Mouse (Mus musculus): ENCODE data around the gene Gm10300. TPM values are rescaled to one million over a fixed set of nuclear protein-coding genes. Genes with fewer than 3 reads are reported as not detected.
A peak's percentile ranks its signal among the peaks of the same experiment; 100 is the strongest.

The Gm10300 gene
- total RNA-seq, 2 experiments from 2014 or later, result not detected

GRCm38 (mm10) chr4:132077445-132077844 lies 2.9 kb downstream of the Gm10300 start:
- intact Hi-C loops (cut with DNase I), result loop anchor here (5.0 kb wide), 2 partner anchors 175 to 215 kb away; no protein-coding TSS in a partner anchor
- no peak for DNase-seq

DNA sequence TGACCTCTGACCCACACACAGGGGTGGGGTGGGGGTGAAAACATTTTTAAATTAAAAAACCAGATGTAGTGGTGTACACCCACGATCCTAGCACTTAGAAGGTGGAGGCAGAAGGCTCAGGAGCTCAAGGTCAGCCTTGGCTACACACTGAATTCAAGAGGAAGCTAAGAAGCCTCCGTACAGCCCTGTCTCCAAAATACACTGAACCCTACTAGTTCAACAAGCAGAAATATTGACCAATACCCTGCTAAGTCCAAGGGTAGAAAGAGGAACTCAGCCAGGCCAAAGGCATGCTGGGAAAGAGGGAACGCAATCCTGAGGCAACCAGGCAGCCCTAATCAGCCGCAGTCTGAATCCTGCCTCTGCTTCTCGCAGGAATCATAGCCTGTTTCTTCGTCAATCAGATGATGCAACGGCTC lies 3.8 kb downstream of the Gm10300 start:
- DNase-seq, result no peak
- intact Hi-C loops (cut with DNase I), result loop anchor here (2.0 to 5.0 kb wide), 3 partner anchors 102 to 216 kb away; no protein-coding TSS in a partner anchor

GRCm38 (mm10) chr4:132079555-132080275 lies 5.2 kb downstream of the Gm10300 start:
- intact Hi-C loops (cut with DNase I), result loop anchor here (2.0 to 5.0 kb wide), 3 partner anchors 103 to 217 kb away; no protein-coding TSS in a partner anchor
- peak; percentile 69 for DNase-seq

DNA sequence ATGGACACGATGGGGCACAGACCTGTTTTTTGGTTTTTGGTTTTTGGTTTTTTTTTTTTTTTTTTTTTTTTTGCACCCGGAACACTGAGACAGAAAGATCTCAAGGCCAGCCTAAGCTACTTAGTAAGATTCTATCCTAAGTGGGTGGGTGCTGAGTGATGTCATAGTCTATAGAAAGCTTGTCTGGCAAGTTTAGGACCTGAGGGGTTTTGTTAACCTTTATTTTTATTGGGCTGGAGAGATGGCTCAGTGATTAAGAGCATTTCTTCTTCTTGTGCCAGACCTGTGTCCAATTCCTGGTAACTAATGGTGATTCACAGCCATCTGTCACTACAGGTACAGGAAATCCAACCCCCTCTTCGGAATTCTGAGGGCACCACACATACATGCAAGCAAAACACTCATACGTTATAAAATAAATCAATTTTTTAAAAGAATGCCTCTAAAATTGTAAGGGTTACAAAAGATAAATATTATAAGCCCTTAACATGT lies 6.0 kb downstream of the Gm10300 start:
- no peak for DNase-seq
- intact Hi-C loops (cut with DNase I), result no loop called here

DNA sequence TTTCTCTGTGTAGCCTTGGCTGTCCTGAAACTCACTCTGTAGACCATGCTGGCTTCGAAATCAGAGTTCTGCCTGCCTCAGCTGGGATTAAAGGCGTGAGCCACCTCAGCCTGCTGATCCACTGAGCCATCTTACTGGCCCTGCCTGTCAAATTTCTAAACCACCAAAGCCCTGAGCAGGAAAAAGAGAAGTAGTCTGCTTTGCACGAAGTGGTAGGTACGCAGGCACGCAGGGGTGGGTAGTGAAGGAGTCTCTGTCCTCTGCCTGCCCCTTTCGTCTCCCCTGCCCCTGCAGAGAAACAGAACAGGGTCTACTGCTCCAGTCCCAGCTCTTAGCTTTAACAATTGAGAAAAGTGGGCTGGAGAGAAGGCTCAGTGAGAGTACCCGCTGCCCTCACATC lies 10.6 kb downstream of the Gm10300 start:
- DNase-seq, result no peak
- intact Hi-C loops (cut with DNase I), result loop anchor here (5.0 kb wide), 1 partner anchor 92 kb away; no protein-coding TSS in a partner anchor

- intact Hi-C loops (cut with DNase I), result loop anchor here (5.0 kb wide), 1 partner anchor 88 kb away; no protein-coding TSS in a partner anchor
- peak; percentile 56 for DNase-seq
Observed at GRCm38 (mm10) chr4:132088921-132089320, 14.4 kb downstream of the Gm10300 start.

DNA sequence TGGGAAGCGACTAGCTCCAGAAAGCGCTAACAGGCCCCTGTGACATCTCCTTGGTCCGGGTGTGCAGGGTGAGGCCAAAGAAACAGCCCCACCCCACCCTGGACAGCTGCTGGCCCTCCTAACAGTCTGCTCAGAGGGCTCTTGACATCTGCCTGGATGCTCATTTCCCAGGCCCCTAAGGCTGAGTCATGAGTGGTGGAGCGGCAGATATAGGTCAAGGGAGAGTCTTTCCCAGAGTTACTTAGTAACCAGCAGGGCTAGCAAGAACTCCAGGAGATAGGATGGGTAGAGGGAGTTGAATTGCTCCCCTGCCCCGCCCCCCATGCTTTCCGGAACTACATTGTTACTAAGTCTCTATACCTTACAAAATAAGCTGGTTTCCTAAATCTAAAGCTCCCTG lies 18.6 kb downstream of the Gm10300 start:
- DNase-seq, result no peak
- intact Hi-C loops (cut with DNase I), result no loop called here

- intact Hi-C loops (cut with DNase I), result no loop called here
- no peak for DNase-seq
Observed at GRCm38 (mm10) chr4:132093928-132094327, 19.4 kb downstream of the Gm10300 start.

GRCm38 (mm10) chr4:132095043-132095442 lies 20.5 kb downstream of the Gm10300 start:
- intact Hi-C loops (cut with DNase I), result loop anchor here (5.0 kb wide), 1 partner anchor 87 kb away; no protein-coding TSS in a partner anchor

GRCm38 (mm10) chr4:132099548-132099947 lies 25.1 kb downstream of the Gm10300 start:
- intact Hi-C loops (cut with DNase I), result loop anchor here (5.0 kb wide), 1 partner anchor 83 kb away; no protein-coding TSS in a partner anchor
- no peak for DNase-seq

More at GRCm38 (mm10) chr4:132095043-132095442, 20.5 kb downstream of the Gm10300 start:
- no peak for DNase-seq

DNA sequence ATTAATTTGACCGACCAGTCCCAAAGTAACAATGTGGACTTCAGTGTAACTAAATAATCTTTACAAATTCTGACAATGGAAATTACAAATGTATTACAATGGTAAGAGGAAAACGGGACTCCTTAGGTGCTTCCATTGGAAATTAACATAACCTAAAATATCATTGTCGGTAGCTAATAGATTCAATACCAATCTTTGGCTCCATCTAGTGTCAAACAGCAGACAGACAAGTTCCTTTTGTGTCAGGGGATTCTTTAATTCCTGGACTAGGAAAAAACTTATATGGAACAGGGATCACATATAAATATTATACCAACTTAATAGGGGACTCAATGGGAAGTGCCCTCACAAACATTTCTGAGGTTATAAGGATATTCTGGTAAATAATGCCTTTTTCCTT lies 26.7 kb downstream of the Gm10300 start:
- intact Hi-C loops (cut with DNase I), result no loop called here

GRCm38 (mm10) chr4:132108221-132108620 lies 33.7 kb downstream of the Gm10300 start:
- no peak for DNase-seq
- intact Hi-C loops (cut with DNase I), result no loop called here

More for the DNA sequence above, 26.7 kb downstream of the Gm10300 start:
- no peak for DNase-seq

DNA sequence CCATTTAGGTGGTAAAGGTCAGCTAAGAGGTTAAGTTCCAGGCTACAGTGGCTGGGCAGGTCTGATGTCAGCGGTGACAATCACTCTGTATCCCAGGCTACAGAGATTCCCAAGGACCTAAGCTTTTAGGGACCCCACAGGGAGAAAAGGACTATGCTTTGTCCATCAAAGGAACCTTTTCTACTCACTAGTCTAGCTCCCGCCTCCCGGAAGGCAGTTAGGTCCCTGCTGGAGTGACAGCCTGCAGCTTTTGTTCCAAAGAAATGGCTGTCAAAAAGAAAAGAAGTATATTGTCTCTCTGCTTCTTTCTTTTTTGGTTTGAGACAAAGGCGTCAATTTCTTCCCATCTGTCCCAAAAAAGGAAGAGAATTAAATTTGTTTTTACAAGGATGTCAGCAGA lies 36.7 kb downstream of the Gm10300 start:
- DNase-seq, result no peak
- intact Hi-C loops (cut with DNase I), result loop anchor here (10.0 kb wide), 1 partner anchor 54 kb away; no protein-coding TSS in a partner anchor

DNA sequence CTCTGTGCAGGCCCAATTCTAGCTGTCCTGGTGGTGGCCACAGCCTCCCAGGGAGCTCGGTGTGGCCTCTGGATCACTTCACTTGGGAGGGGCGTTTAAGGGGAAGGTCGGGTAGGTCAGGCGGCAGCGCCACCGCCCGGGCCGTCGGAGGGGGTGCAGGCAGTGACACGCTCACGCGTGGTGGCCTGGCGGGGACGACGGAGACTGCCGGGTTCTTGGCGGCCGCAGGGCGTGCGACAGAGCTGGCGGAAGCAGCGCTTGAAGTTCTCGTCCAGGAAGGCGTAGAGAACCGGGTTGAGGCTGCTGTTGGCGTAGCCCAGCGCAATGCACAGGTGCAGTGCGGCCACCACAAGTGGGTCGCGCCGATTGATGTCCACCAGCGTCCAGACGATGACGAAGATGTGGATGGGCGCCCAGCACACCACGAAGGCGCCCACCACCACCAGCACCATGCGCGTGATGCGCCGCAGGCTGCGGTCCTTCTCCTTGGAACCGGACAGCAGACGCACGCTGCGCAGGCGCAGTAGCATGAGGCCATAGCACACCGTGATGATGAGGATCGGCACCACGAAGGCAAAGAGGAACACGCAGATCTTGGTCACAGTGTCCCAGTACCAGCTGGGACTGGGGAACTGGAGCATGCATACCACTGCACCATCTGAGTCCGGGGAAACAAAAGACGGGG lies 39.1 kb downstream of the Gm10300 start:
- peak; percentile 9 for DNase-seq
- intact Hi-C loops (cut with DNase I), result loop anchor here (10.0 kb wide), 1 partner anchor 51 kb away; no protein-coding TSS in a partner anchor

GRCm38 (mm10) chr4:132116315-132116714 lies 41.8 kb downstream of the Gm10300 start:
- no peak for DNase-seq
- intact Hi-C loops (cut with DNase I), result loop anchor here (10.0 kb wide), 1 partner anchor 48 kb away; no protein-coding TSS in a partner anchor

DNA sequence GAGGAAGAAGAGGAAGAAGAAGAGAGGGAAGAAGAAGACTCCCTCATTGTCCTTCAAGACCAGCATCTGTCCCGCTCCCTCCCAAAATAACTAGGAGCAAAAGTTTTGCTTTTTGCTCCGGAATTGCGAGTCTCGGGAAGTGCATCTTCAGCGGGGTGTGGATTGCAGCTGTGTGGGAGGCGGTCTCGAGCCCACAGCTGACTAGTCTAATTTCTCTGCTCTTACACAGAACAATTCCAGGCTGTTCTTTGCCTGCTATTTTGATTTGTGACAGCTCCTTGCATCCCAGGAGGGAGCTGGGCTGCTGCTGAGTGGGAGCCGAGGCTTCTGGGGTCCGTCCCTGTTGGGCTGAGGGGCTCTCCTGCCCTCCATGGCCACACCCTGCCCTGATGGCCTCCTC lies 45.1 kb downstream of the Gm10300 start:
- no peak for DNase-seq
- intact Hi-C loops (cut with DNase I), result loop anchor here (10.0 kb wide), 1 partner anchor 45 kb away; no protein-coding TSS in a partner anchor

DNA sequence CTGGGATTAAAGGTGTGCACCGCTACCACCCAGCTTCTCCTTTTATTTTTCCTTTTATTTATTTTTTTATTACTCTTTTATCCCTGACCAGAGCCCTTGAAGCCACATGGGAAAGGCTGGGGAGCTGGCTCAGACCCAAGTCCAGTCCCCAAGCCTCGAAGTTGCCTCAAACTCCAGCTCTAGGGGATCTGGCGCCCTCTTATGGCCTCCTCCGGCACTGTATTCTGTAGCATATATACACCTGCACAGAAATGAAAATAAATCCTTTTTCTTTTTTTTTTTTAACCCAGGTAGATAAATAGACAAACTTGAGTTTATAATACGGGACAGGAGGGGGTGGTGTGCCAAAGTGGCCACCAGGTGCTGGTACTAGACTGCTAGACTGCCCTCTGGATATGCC lies 47.2 kb downstream of the Gm10300 start:
- no peak for DNase-seq
- intact Hi-C loops (cut with DNase I), result no loop called here

DNA sequence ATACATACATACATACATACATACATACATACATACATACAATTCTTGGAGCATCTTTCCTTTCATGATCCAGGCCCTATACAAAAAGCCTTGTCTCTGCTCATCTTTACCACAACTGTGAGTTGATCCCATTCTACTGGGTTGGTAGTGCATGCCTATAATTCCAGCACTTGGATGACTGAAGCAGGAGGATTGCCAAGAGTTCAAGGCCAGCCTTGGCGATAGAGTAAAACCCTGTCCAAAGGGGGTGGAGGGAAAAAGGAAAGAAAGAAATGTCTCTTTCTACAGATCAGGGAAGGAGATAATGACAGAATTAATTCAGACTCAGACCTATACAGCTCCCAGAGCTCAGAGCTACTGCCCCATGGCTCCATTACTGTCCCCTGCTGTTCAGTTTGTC lies 48.7 kb downstream of the Gm10300 start:
- DNase-seq, result no peak
- intact Hi-C loops (cut with DNase I), result no loop called here

All from left cerebral cortex, postnatal 4 days (tissue).